Mouse (Mus musculus) cortical plate, adult 2 months (tissue): ENCODE measurements around the gene Stub1.

Source experiments
- CTCF ChIP-seq: fragments of 200-500 bp; IDR thresholded peaks from 2 replicates; pipeline ENCODE4 v1.5.1; 2011; ENCODE audit warnings: mild to moderate bottlenecking, control low read depth, low read length; ENCODE audit not compliant: insufficient read depth; ENCODE audit errors: extremely low read depth
- POLR2A ChIP-seq: fragments of 200-500 bp; IDR thresholded peaks from 2 replicates; pipeline ENCODE4 v1.6.1; 2011; ENCODE audit warnings: mild to moderate bottlenecking, low read length, control low read depth; ENCODE audit not compliant: insufficient read depth; ENCODE audit errors: extremely low read depth

- TF ChIP-seq POLR2A = no peak
- TF ChIP-seq CTCF = no peak
These were observed 39.0 kb downstream of the Stub1 start for GRCm38 (mm10) chr17:25794197-25794596.
